Mouse (Mus musculus) embryo, embryonic 9.5 days (tissue): ENCODE results near the gene Gucy2e.

Source experiments
- DNase-seq: peaks from one replicate; pipeline ENCODE4 v3.0.0-alpha.2; 2017; ENCODE audit errors: extremely low spot score

The Gucy2e gene

GRCm38 (mm10) chr11:69236061-69236925 lies 543 bp downstream of the Gucy2e start:
- peak; percentile 31 for DNase-seq

- DNase-seq, result peak; percentile 90
These were observed 1.4 kb downstream of the Gucy2e start for GRCm38 (mm10) chr11:69235285-69236060.

GRCm38 (mm10) chr11:69233141-69233540 lies 3.7 kb downstream of the Gucy2e start:
- no peak for DNase-seq

GRCm38 (mm10) chr11:69230420-69230819 lies 6.4 kb downstream of the Gucy2e start:
- DNase-seq, result no peak

GRCm38 (mm10) chr11:69225715-69226114 lies 11.1 kb downstream of the Gucy2e start:
- DNase-seq, result no peak

GRCm38 (mm10) chr11:69223101-69223500 lies 13.7 kb downstream of the Gucy2e start:
- DNase-seq, result no peak

- DNase-seq, result no peak
These were observed 15.8 kb downstream of the Gucy2e start for GRCm38 (mm10) chr11:69221070-69221469.

- DNase-seq, result no peak
These were observed 18.2 kb downstream of the Gucy2e start for GRCm38 (mm10) chr11:69218661-69219060.

GRCm38 (mm10) chr11:69217411-69217810 lies 19.4 kb downstream of the Gucy2e start:
- no peak for DNase-seq

GRCm38 (mm10) chr11:69211431-69211830 lies 25.4 kb downstream of the Gucy2e start:
- no peak for DNase-seq

GRCm38 (mm10) chr11:69202469-69203230 lies 34.2 kb downstream of the Gucy2e start:
- no peak for DNase-seq

- no peak for DNase-seq
These were observed 36.6 kb downstream of the Gucy2e start for GRCm38 (mm10) chr11:69200231-69200630.

GRCm38 (mm10) chr11:69199251-69199650 lies 37.6 kb downstream of the Gucy2e start:
- no peak for DNase-seq

GRCm38 (mm10) chr11:69197743-69198142 lies 39.1 kb downstream of the Gucy2e start, which contains the start of gene Alox8:
TSS of gene Alox8 (minus strand) at chr11:69197843.
- DNase-seq, result no peak

- peak; percentile 9 for DNase-seq
These were observed 39.6 kb downstream of the Gucy2e start for GRCm38 (mm10) chr11:69197194-69197593.

- peak; percentile 9 for DNase-seq
These were observed 40.1 kb downstream of the Gucy2e start for GRCm38 (mm10) chr11:69196766-69197165.

GRCm38 (mm10) chr11:69192840-69193239 lies 44.0 kb downstream of the Gucy2e start:
- DNase-seq, result peak; percentile 21

- no peak for DNase-seq
These were observed 50.9 kb downstream of the Gucy2e start for GRCm38 (mm10) chr11:69185936-69186335.

- DNase-seq, result no peak
These were observed 51.8 kb downstream of the Gucy2e start for GRCm38 (mm10) chr11:69185031-69185430.

- DNase-seq, result no peak
These were observed 56.7 kb downstream of the Gucy2e start for GRCm38 (mm10) chr11:69180120-69180519.

- no peak for DNase-seq
These were observed 57.3 kb downstream of the Gucy2e start for GRCm38 (mm10) chr11:69179512-69179911.

- no peak for DNase-seq
These were observed 58.3 kb downstream of the Gucy2e start for GRCm38 (mm10) chr11:69178525-69178924.
